Mouse (Mus musculus) intestine, postnatal 0 days (tissue): Measurements from ENCODE around the gene Wdr60. TPM values are rescaled to one million over a fixed set of nuclear protein-coding genes. Genes with fewer than 3 reads are reported as not detected.
A peak's percentile ranks its signal among the peaks of the same experiment; 100 is the strongest.

Experiments used
- ATAC-seq: fragments of 200-750 bp; cut with Nextera tagmentation; 2 replicates; pipeline ENCODE4 v1.8.0; 2017; ENCODE audit warnings: mild to moderate bottlenecking, moderate TSS enrichment, moderate library complexity
- H3K27ac ChIP-seq: fragments of 300-500 bp; sonication (generic); 2 replicates; pipeline ENCODE4 v1.5.1; 2014; ENCODE audit warnings: mild to moderate bottlenecking, low read depth, low read length, moderate library complexity
- H3K27me3 ChIP-seq: fragments of 300-500 bp; sonication (generic); replicated peaks from 2 replicates; pipeline ENCODE4 v1.6.1; 2014; ENCODE audit warnings: low read length, mixed read lengths; ENCODE audit not compliant: control insufficient read depth, insufficient read depth
- H3K36me3 ChIP-seq: fragments of 300-500 bp; sonication (generic); 2 replicates; pipeline ENCODE4 v1.6.1; 2014; ENCODE audit warnings: mild to moderate bottlenecking, moderate library complexity; ENCODE audit not compliant: control insufficient read depth, insufficient read depth
- H3K4me1 ChIP-seq: fragments of 300-500 bp; sonication (generic); replicated peaks from 2 replicates; pipeline ENCODE4 v1.6.1; 2014; ENCODE audit warnings: antibody characterized with exemption, low read length, mixed read lengths; ENCODE audit not compliant: control insufficient read depth, insufficient read depth
- H3K4me2 ChIP-seq: fragments of 300-500 bp; sonication (generic); replicated peaks from 2 replicates; pipeline ENCODE4 v1.6.1; 2014; ENCODE audit warnings: low read depth, mild to moderate bottlenecking, moderate library complexity
- H3K4me3 ChIP-seq: fragments of 300-500 bp; sonication (generic); 2 replicates; pipeline ENCODE4 v1.5.1; 2014; ENCODE audit warnings: low read depth, low read length
- H3K9ac ChIP-seq: fragments of 300-500 bp; sonication (generic); 2 replicates; pipeline ENCODE4 v1.6.1; 2014; ENCODE audit warnings: mild to moderate bottlenecking, low read depth, low read length
- H3K9me3 ChIP-seq: fragments of 300-500 bp; sonication (generic); 2 replicates; pipeline ENCODE4 v1.6.1; 2016; ENCODE audit warnings: mixed run types; ENCODE audit not compliant: control insufficient read depth
- CTCF ChIP-seq: sonication (generic); IDR thresholded peaks from 2 replicates; pipeline ENCODE4 v1.5.1; 2016; ENCODE audit warnings: low read depth, mild to moderate bottlenecking, control low read depth, antibody characterized with exemption, moderate library complexity
- WGBS: fragments of 180-500 bp; shearing (Covaris S2); extraction: QIAGEN DNeasy Blood & Tissue Kit; methylation state at CpG from one replicate; pipeline ENCODE4 v1.1.7; 2014; 5-methylcytosine and 5-hydroxymethylcytosine counted together
- polyA plus RNA-seq: library from polyadenylated mRNA; unstranded; fragments of >200 nt; fragmentation: Nextera tagmentation; extraction: Ambion mirVana; gene quantifications from 2 replicates; pipeline ENCODE4 v1.2.1, GENCODE M21; 2015

Gene Wdr60
- polyA plus RNA-seq, 1 experiment from 2014 or later, result 4.4 TPM

- Histone ChIP-seq H3K27me3 (no peaks in the 10 kb centered on the region), H3K4me1 (no peaks in the 10 kb centered on the region; the same call in 1 of the 2 replicates), H3K9ac (no peak overlapping the region), H3K9me3 (no peaks in the 10 kb centered on the region), H3K4me2 (no peak overlapping the region), H3K4me3 (no peak overlapping the region), H3K36me3 (no peaks in the 10 kb centered on the region), H3K27ac (no peak overlapping the region)
- ATAC-seq, result no peak
- no peak for TF ChIP-seq CTCF
- WGBS, result 69% methylated on average over 4 of the region's 4 CpGs
These were observed 30.9 kb upstream of the Wdr60 start for GRCm38 (mm10) chr12:116293599-116294292.

DNA sequence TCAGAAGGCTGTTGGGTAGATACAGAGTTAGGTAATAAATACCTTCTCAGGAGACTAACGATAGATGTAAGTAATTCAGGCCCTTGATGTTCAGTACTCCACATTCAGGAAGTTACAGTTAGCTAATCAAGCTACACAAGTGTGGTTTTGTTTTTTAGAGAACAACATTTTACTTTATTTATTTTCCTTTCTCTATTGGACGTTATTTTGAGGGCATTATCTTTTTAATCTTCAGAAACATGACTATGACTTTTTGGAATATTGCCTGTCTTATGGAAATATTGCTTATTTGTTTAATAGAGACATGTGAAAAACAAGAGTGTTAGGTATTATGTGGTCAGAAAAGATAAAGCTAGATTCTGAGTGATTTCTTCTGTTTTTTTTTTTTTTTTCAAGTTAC, 30.4 kb upstream of the Wdr60 start:
- 26% methylated on average over 2 of the region's 2 CpGs for WGBS
- Histone ChIP-seq H3K27ac (no peak overlapping the region), H3K4me3 (no peak overlapping the region), H3K9me3 (no peaks in the 10 kb centered on the region), H3K4me2 (no peak overlapping the region), H3K36me3 (no peaks in the 10 kb centered on the region), H3K9ac (no peak overlapping the region), H3K4me1 (no peaks in the 10 kb centered on the region; the same call in 1 of the 2 replicates), H3K27me3 (no peaks in the 10 kb centered on the region)
- ATAC-seq, result no peak
- TF ChIP-seq CTCF, result no peak

GRCm38 (mm10) chr12:116283511-116283910, 20.7 kb upstream of the Wdr60 start:
- 60% methylated on average over 2 of the region's 2 CpGs for WGBS
- H3K4me2 ChIP-seq, result peak overlapping the region; percentile 80; the same call in 1 of the 2 replicates
- H3K36me3 ChIP-seq, result no peaks in the 10 kb centered on the region
- H3K4me3 ChIP-seq, result no peak overlapping the region
- ATAC-seq, result no peak
- no peaks in the 10 kb centered on the region for H3K27me3 ChIP-seq
- H3K9ac ChIP-seq, result no peak overlapping the region
- H3K27ac ChIP-seq, result no peak overlapping the region
- no peaks in the 10 kb centered on the region for H3K9me3 ChIP-seq
- TF ChIP-seq CTCF, result no peak
- no peaks in the 10 kb centered on the region for H3K4me1 ChIP-seq

DNA sequence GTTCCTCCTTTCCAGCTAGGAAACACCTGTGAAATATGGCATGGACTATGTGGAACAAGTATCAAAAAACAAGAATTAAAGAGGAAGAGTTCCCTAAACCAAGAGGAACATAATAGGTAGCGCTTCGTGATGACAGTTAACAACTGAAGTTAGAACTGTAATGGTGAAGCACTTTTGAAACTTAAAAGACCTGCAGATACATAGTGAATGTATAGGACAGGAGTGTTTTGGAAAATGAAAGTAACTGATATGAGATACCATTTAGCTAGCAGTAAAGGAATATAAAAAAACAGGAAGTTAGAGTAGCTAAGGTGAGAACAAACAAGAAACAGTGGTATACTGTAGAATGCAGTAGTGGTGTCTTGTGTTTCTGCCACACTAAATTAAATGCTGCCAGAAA, 20.0 kb upstream of the Wdr60 start:
- Histone ChIP-seq H3K36me3 (no peaks in the 10 kb centered on the region), H3K27ac (no peak overlapping the region), H3K27me3 (no peaks in the 10 kb centered on the region), H3K4me1 (no peaks in the 10 kb centered on the region), H3K9me3 (no peaks in the 10 kb centered on the region), H3K4me3 (peak overlapping the region; percentile 92), H3K9ac (no peak overlapping the region), H3K4me2 (peak overlapping the region; percentile 80)
- TF ChIP-seq CTCF, result no peak
- no peak for ATAC-seq
- WGBS, result 72% methylated on average over 2 of the region's 2 CpGs

- Histone ChIP-seq H3K9ac (peak overlapping the region; percentile 97), H3K4me1 (no peaks in the 10 kb centered on the region), H3K36me3 (no peaks in the 10 kb centered on the region), H3K9me3 (no peaks in the 10 kb centered on the region), H3K4me3 (peak overlapping the region; percentile 92), H3K27me3 (no peaks in the 10 kb centered on the region), H3K27ac (peak overlapping the region; percentile 99), H3K4me2 (peak overlapping the region; percentile 80)
- TF ChIP-seq CTCF, result no peak
- WGBS, result under 1% methylated on average over 55 of the region's 55 CpGs
- ATAC-seq, result peak; percentile 55
These were observed 18.8 kb upstream of the Wdr60 start for GRCm38 (mm10) chr12:116281427-116282281.

DNA sequence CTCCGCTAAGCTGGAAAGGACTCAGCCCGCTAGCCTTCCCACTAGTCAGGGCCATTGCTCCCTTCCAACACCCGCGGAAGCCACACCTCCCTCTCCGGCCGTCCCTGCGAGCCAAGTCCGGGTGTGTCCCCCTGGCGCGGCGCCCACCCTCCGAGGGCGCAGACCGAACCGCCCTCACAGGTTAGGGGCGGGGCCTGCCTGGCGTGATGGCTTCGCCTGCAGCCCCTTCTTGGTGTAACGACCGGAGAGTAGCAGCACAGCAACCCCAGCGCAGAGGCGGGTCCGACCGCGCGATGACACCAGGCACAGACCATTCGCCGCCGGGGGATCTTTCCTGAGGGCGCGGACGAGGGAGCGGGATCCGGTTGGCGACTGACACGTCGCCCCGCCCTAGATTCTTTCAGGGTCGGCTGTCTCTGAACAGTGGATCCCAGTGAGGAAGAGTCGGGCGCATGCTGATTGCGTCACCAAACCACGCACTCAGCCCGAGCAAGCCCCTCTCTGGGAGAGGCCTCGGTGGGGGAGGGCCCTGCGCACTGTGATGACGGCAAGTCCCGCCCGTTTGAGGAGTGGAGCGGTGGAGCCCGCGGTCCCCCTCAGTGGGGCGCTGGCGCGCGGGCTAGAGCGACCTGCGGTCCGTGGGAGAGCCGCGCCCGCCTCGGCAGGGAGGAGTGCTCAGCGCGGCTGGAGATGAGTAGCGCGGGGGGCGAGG, 18.0 kb upstream of the Wdr60 start, which contains the start of gene Esyt2:
TSS of gene Esyt2 (plus strand) at position 544 of the 712 bp plus-strand sequence.
- Histone ChIP-seq H3K4me2 (peak within 1 kb of the TSS; percentile 80), H3K27ac (peak within 1 kb of the TSS; percentile 99), H3K4me1 (no peaks in the 10 kb centered on the region), H3K9me3 (no peaks in the 10 kb centered on the region), H3K4me3 (peak within 1 kb of the TSS; percentile 92), H3K36me3 (no peaks in the 10 kb centered on the region), H3K27me3 (no peaks in the 10 kb centered on the region), H3K9ac (peak within 1 kb of the TSS; percentile 97)
- ATAC-seq, result peak; percentile 97
- peak; percentile 74 for TF ChIP-seq CTCF
- under 1% methylated on average over 62 of the region's 68 CpGs for WGBS
